Mouse (Mus musculus) forebrain, embryonic 11.5 days (tissue): ENCODE data around the gene Ropn1. TPM values are rescaled to one million over a fixed set of nuclear protein-coding genes. Genes with fewer than 3 reads are reported as not detected.
A peak's percentile ranks its signal among the peaks of the same experiment; 100 is the strongest.

Source experiments
- ATAC-seq: fragments of 200-750 bp; cut with Nextera tagmentation; replicated peaks from 2 replicates; pipeline ENCODE4 v1.8.0; 2017; ENCODE audit warnings: moderate TSS enrichment; ENCODE audit not compliant: low FRiP score
- DNase-seq: peaks from one replicate; pipeline ENCODE4 v3.0.0-alpha.2; 2017; ENCODE audit warnings: low spot score
- H3K27ac ChIP-seq: fragments of 300-500 bp; sonication (generic); 2 replicates; pipeline ENCODE4 v1.5.1; 2014; ENCODE audit warnings: low read depth, low read length
- H3K27me3 ChIP-seq: fragments of 300-500 bp; sonication (generic); 2 replicates; pipeline ENCODE4 v1.6.1; 2014; ENCODE audit warnings: mild to moderate bottlenecking, low read length, mixed read lengths; ENCODE audit not compliant: control insufficient read depth, insufficient read depth
- H3K36me3 ChIP-seq: fragments of 300-500 bp; sonication (generic); 2 replicates; pipeline ENCODE4 v1.6.1; 2014; ENCODE audit warnings: mild to moderate bottlenecking, low read length, moderate library complexity, mixed read lengths; ENCODE audit not compliant: control insufficient read depth, insufficient read depth
- H3K4me1 ChIP-seq: fragments of 300-500 bp; sonication (generic); replicated peaks from 2 replicates; pipeline ENCODE4 v1.6.1; 2014; ENCODE audit warnings: low read length, mixed read lengths; ENCODE audit not compliant: control insufficient read depth, insufficient read depth
- H3K4me2 ChIP-seq: fragments of 300-500 bp; sonication (generic); 2 replicates; pipeline ENCODE4 v1.6.1; 2014; ENCODE audit warnings: low read depth, mild to moderate bottlenecking, low read length, moderate library complexity, mixed read lengths; ENCODE audit not compliant: severe bottlenecking
- H3K4me3 ChIP-seq: fragments of 300-500 bp; sonication (generic); 2 replicates; pipeline ENCODE4 v1.5.1; 2014; ENCODE audit warnings: low read depth, low read length
- H3K9ac ChIP-seq: fragments of 300-500 bp; sonication (generic); 2 replicates; pipeline ENCODE4 v1.6.1; 2014; ENCODE audit warnings: low read length
- H3K9me3 ChIP-seq: fragments of 300-500 bp; sonication (generic); 2 replicates; pipeline ENCODE4 v1.6.1; 2016; ENCODE audit warnings: low read length, mixed read lengths; ENCODE audit not compliant: control insufficient read depth
- WGBS: fragments of 180-500 bp; shearing (Covaris S2); extraction: QIAGEN DNeasy Blood & Tissue Kit; methylation state at CpG from one replicate; pipeline ENCODE4 v1.1.7; 2014; 5-methylcytosine and 5-hydroxymethylcytosine counted together
- polyA plus RNA-seq: library from polyadenylated mRNA; unstranded; fragments of >200 nt; fragmentation: Nextera tagmentation; extraction: Ambion mirVana; gene quantifications from 2 replicates; pipeline ENCODE4 v1.2.1, GENCODE M21; 2014

Gene Ropn1
- not detected in 2 replicates for polyA plus RNA-seq

GRCm38 (mm10) chr16:34649621-34650020 is at the start of gene Ropn1:
Gene Ropn1 (plus strand): TSS chr16:34649921.
- no peak for ATAC-seq
- WGBS, result 78% methylated on average over 7 of the region's 7 CpGs
- H3K27ac ChIP-seq, result no peak within 1 kb of the TSS

GRCm38 (mm10) chr16:34601954-34602353 is 47.8 kb upstream of the Ropn1 start:
- Histone ChIP-seq H3K9ac (no peak overlapping the region), H3K4me1 (no peaks in the 10 kb centered on the region), H3K27me3 (no peaks in the 10 kb centered on the region), H3K9me3 (no peaks in the 10 kb centered on the region), H3K27ac (no peak overlapping the region), H3K4me3 (no peak overlapping the region), H3K36me3 (no peaks in the 10 kb centered on the region), H3K4me2 (no peak overlapping the region)
- WGBS, result 83% methylated on average over 4 of the region's 4 CpGs
- DNase-seq (no peak), ATAC-seq (no peak)

More at GRCm38 (mm10) chr16:34649621-34650020, at the start of gene Ropn1:
- Histone ChIP-seq H3K4me3 (no peak within 1 kb of the TSS), H3K9me3 (no peaks in the 10 kb centered on the region), H3K4me1 (no peaks in the 10 kb centered on the region), H3K4me2 (no peak within 1 kb of the TSS), H3K36me3 (no peaks in the 10 kb centered on the region), H3K27me3 (no peaks in the 10 kb centered on the region), H3K9ac (no peak within 1 kb of the TSS)
- no peak for DNase-seq

DNA sequence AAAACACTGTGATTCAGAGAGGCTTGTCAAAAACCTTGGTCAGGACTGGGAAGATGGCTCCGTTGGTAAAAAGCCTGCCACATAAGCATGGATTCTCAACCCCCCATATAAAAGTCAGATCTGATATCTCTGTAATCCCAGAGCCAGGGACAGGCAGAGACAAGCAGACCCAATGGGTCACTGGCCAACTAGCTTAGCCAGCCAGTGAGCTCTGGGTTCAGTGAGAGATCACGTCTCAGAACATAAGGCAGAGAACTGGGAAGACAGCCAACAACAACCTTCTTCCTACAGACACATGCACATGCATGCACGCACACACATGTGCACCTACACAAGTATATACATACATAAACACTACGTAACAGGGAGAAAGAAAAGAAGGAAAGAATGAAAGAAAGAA is 46.6 kb upstream of the Ropn1 start:
- Histone ChIP-seq H3K4me2 (no peak overlapping the region), H3K36me3 (no peaks in the 10 kb centered on the region), H3K27ac (no peak overlapping the region), H3K9me3 (no peaks in the 10 kb centered on the region), H3K4me3 (no peak overlapping the region), H3K9ac (no peak overlapping the region), H3K27me3 (no peaks in the 10 kb centered on the region), H3K4me1 (no peaks in the 10 kb centered on the region)
- WGBS, result 89% methylated on average over 4 of the region's 4 CpGs
- no peak for DNase-seq
- ATAC-seq, result no peak

DNA sequence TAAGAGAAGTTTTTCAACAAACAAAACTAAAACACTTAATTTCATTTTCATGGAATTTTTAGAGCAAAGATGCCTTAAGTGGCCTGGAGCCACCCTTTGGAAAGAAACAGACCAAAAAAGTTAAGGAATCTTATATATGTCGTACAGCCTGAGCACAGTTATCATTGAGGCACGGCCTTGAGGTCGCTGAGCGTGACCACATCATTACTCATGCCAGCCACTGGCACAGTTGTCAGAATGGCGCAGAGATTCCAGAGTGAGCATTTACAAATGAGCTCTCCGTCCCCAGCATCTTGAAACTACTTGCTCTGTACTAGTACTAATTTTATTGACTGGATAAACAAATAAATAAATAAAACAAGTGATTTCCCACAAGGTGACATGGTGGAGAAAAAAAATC is 45.9 kb upstream of the Ropn1 start:
- ATAC-seq, result no peak
- WGBS, result 84% methylated on average over 6 of the region's 6 CpGs
- Histone ChIP-seq H3K9me3 (no peaks in the 10 kb centered on the region), H3K9ac (no peak overlapping the region), H3K27me3 (no peaks in the 10 kb centered on the region), H3K27ac (no peak overlapping the region), H3K4me2 (no peak overlapping the region), H3K36me3 (no peaks in the 10 kb centered on the region), H3K4me3 (no peak overlapping the region), H3K4me1 (no peaks in the 10 kb centered on the region)
- DNase-seq, result no peak

- 38% methylated on average over 3 of the region's 3 CpGs for WGBS
- no peak for ATAC-seq
- Histone ChIP-seq H3K4me1 (no peaks in the 10 kb centered on the region), H3K9ac (no peak overlapping the region), H3K36me3 (no peaks in the 10 kb centered on the region), H3K4me3 (no peak overlapping the region), H3K27me3 (no peaks in the 10 kb centered on the region), H3K27ac (no peak overlapping the region), H3K4me2 (no peak overlapping the region), H3K9me3 (no peaks in the 10 kb centered on the region)
- DNase-seq, result peak; percentile 55
These were observed 44.0 kb upstream of the Ropn1 start for GRCm38 (mm10) chr16:34605679-34606078.

GRCm38 (mm10) chr16:34610137-34610536 is 39.6 kb upstream of the Ropn1 start:
- DNase-seq, result no peak
- H3K27ac ChIP-seq, result no peak overlapping the region
- H3K27me3 ChIP-seq, result no peaks in the 10 kb centered on the region
- H3K9me3 ChIP-seq, result peaks cover 3% of the 10 kb centered on the region; the same call in 1 of the 2 replicates
- WGBS, result 93% methylated on average over 1 of the region's 1 CpGs
- no peak for ATAC-seq
- no peak overlapping the region for H3K4me2 ChIP-seq
- no peak overlapping the region for H3K4me3 ChIP-seq
- H3K4me1 ChIP-seq, result no peaks in the 10 kb centered on the region
- H3K9ac ChIP-seq, result no peak overlapping the region
- no peaks in the 10 kb centered on the region for H3K36me3 ChIP-seq

DNA sequence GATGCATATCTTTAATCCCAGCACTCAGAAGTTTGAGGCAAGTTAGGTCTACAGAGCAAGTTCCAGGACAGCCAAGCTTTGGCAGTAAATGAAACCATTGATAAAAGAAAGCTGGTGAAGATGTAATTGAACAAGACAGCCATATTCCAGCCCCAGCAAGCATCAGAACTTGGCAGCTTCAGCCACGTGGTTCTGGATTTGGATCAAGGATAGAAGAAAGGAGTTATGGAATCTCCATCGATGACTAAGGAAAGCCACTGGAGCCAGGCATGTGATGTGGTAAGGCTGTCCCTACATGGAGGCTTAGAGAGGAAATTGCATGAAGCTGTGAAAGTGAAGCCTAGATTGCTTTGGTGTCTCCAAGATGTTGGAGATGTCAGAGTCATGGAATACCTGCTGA is 35.7 kb upstream of the Ropn1 start:
- Histone ChIP-seq H3K9ac (no peak overlapping the region), H3K36me3 (no peaks in the 10 kb centered on the region), H3K4me3 (no peak overlapping the region), H3K4me1 (no peaks in the 10 kb centered on the region), H3K27me3 (no peaks in the 10 kb centered on the region), H3K27ac (no peak overlapping the region), H3K4me2 (no peak overlapping the region), H3K9me3 (peaks cover 3% of the 10 kb centered on the region; the same call in 1 of the 2 replicates)
- DNase-seq (no peak), ATAC-seq (no peak)
- WGBS, result 84% methylated on average over 2 of the region's 2 CpGs

- Histone ChIP-seq H3K36me3 (no peaks in the 10 kb centered on the region), H3K9ac (no peak overlapping the region), H3K27me3 (no peaks in the 10 kb centered on the region), H3K4me2 (no peak overlapping the region), H3K27ac (no peak overlapping the region), H3K4me1 (no peaks in the 10 kb centered on the region), H3K4me3 (no peak overlapping the region), H3K9me3 (no peaks in the 10 kb centered on the region)
- ATAC-seq (no peak), DNase-seq (no peak)
- WGBS, result 76% methylated on average over 2 of the region's 2 CpGs
These were observed 22.1 kb upstream of the Ropn1 start for GRCm38 (mm10) chr16:34627591-34627990.

DNA sequence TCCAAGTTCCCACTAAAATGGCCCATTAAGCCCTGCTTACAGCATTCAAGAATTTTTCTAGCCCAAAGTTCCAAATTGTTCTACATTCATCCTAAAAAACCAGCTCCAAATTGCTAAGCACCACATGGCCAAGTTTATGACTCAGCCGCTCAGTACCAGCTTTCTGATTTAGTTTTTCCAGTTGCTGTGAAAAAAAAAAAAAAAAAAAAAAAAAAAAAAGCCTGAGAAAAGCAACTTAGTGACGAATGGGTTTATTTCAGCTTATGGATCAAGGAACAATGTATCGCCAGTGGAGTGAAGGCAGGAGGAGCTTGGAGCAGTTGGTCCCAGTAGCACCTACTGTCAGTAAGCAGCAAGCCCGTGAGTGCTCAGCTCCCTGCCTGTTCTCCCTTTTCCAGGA is 21.3 kb upstream of the Ropn1 start:
- H3K4me3 ChIP-seq, result no peak overlapping the region
- ATAC-seq (no peak), DNase-seq (no peak)
- H3K36me3 ChIP-seq, result no peaks in the 10 kb centered on the region
- H3K4me2 ChIP-seq, result no peak overlapping the region
- no peaks in the 10 kb centered on the region for H3K27me3 ChIP-seq
- no peak overlapping the region for H3K9ac ChIP-seq
- H3K4me1 ChIP-seq, result no peaks in the 10 kb centered on the region
- no peak overlapping the region for H3K27ac ChIP-seq
- H3K9me3 ChIP-seq, result no peaks in the 10 kb centered on the region
- WGBS, result 84% methylated on average over 4 of the region's 4 CpGs
